Mouse (Mus musculus) embryonic facial prominence, embryonic 15.5 days (tissue): ENCODE data around the gene A130010J15Rik. TPM values are rescaled to one million over a fixed set of nuclear protein-coding genes. Genes with fewer than 3 reads are reported as not detected.

ENCODE experiments used
- ATAC-seq: fragments of 200-750 bp; cut with Nextera tagmentation; 2 replicates; pipeline ENCODE4 v1.8.0; 2017; ENCODE audit warnings: low read depth, moderate TSS enrichment; ENCODE audit not compliant: insufficient number of reproducible peaks, low FRiP score, low TSS enrichment
- H3K27ac ChIP-seq: fragments of 300-500 bp; sonication (generic); replicated peaks from 2 replicates; pipeline ENCODE4 v1.5.1; 2015; ENCODE audit warnings: mild to moderate bottlenecking, inconsistent platforms
- H3K27me3 ChIP-seq: fragments of 300-500 bp; sonication (generic); 2 replicates; pipeline ENCODE4 v1.6.1; 2015; ENCODE audit warnings: inconsistent platforms
- H3K36me3 ChIP-seq: fragments of 300-500 bp; sonication (generic); 2 replicates; pipeline ENCODE4 v1.6.1; 2015; ENCODE audit warnings: mild to moderate bottlenecking, inconsistent platforms
- H3K4me1 ChIP-seq: fragments of 300-500 bp; sonication (generic); 2 replicates; pipeline ENCODE4 v1.6.1; 2015; ENCODE audit warnings: inconsistent platforms
- H3K4me2 ChIP-seq: fragments of 300-500 bp; sonication (generic); replicated peaks from 2 replicates; pipeline ENCODE4 v1.6.1; 2015; ENCODE audit warnings: mild to moderate bottlenecking, inconsistent platforms
- H3K4me3 ChIP-seq: fragments of 300-500 bp; sonication (generic); replicated peaks from 2 replicates; pipeline ENCODE4 v1.5.1; 2015; ENCODE audit warnings: mild to moderate bottlenecking, inconsistent platforms
- H3K9ac ChIP-seq: fragments of 300-500 bp; sonication (generic); 2 replicates; pipeline ENCODE4 v1.6.1; 2015; ENCODE audit warnings: inconsistent platforms
- H3K9me3 ChIP-seq: fragments of 300-500 bp; sonication (generic); replicated peaks from 2 replicates; pipeline ENCODE4 v1.6.1; 2016; ENCODE audit warnings: inconsistent platforms
- WGBS: fragments of 180-500 bp; shearing (Covaris S2); methylation state at CpG from one replicate; pipeline ENCODE4 v1.1.7; 2015; 5-methylcytosine and 5-hydroxymethylcytosine counted together
- polyA plus RNA-seq: library from polyadenylated mRNA; unstranded; fragments of >200 nt; fragmentation: Nextera tagmentation; extraction: Ambion mirVana; gene quantifications from 2 replicates; pipeline ENCODE4 v1.2.1, GENCODE M21; 2015

Gene A130010J15Rik
- polyA plus RNA-seq, 1 experiment from 2014 or later, result 15.9 TPM

- WGBS, result 67% methylated on average over 6 of the region's 6 CpGs
- Histone ChIP-seq H3K27ac (peak overlapping the region; percentile 94), H3K36me3 (no peaks in the 10 kb centered on the region), H3K4me3 (no peak overlapping the region), H3K9ac (no peak overlapping the region), H3K4me1 (peaks cover 43% of the 10 kb centered on the region), H3K4me2 (no peak overlapping the region), H3K27me3 (no peaks in the 10 kb centered on the region), H3K9me3 (no peaks in the 10 kb centered on the region)
- no peak for ATAC-seq
These were observed 20.4 kb downstream of the A130010J15Rik start for GRCm38 (mm10) chr1:193188257-193188656.

DNA sequence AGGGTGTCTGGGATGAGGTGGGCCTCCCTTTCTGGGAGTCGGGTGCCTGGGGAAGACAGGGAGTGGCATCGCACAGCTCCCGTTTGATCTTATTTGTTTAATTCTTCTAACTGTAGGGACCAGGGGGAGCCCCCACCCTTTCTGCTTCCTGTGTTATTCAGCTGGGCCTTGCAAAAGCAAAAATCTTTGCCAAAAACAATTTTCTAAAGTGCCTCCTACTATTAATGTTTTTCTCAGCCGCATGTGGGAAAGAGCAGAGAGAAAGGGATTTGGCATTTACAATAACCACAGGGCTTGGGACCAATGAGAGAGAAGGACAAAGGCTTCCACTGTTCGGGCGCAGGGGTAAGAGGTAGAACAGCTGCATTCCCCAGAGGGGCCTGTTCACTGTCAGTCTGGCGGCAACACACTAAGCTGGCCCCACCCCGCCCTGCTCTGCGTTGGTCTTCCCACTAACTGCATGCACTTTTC, 21.3 kb downstream of the A130010J15Rik start:
- Histone ChIP-seq H3K27ac (peak overlapping the region; percentile 94), H3K9ac (no peak overlapping the region), H3K4me2 (peak overlapping the region; percentile 17; the same call in 1 of the 2 replicates), H3K4me3 (no peak overlapping the region), H3K4me1 (peaks cover 43% of the 10 kb centered on the region), H3K36me3 (no peaks in the 10 kb centered on the region), H3K9me3 (no peaks in the 10 kb centered on the region), H3K27me3 (no peaks in the 10 kb centered on the region)
- 7% methylated on average over 9 of the region's 9 CpGs for WGBS
- peak; percentile 95 for ATAC-seq

DNA sequence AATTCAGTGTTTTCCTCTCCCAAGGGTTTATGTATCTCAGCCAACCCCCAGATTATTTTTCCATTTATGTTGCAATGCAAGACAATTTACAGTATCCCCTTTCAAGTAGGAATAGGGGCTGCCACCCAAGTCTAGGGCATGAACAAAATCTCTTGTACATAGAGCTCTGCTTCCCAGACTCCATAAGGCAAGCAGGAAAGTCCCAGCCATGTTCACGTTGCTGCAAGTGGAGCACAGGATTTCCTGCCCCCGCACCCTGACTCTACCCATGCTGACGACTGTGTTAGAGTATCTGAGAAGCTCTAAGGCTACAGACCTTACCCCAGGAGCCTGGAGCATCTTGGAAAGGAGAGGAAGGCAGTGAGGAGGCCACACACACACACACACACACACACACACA, 21.9 kb downstream of the A130010J15Rik start:
- Histone ChIP-seq H3K36me3 (no peaks in the 10 kb centered on the region), H3K27me3 (no peaks in the 10 kb centered on the region), H3K4me2 (0 out of 2 replicates have a peak overlapping the region, but pooled peaks have one; percentile 17), H3K9ac (no peak overlapping the region), H3K27ac (peak overlapping the region; percentile 94), H3K4me3 (no peak overlapping the region), H3K9me3 (no peaks in the 10 kb centered on the region), H3K4me1 (peaks cover 39% of the 10 kb centered on the region)
- peak; percentile 41 for ATAC-seq
- 15% methylated on average over 3 of the region's 3 CpGs for WGBS

GRCm38 (mm10) chr1:193191675-193192283, 23.9 kb downstream of the A130010J15Rik start:
- H3K4me1 ChIP-seq, result peaks cover 36% of the 10 kb centered on the region
- no peak overlapping the region for H3K9ac ChIP-seq
- no peaks in the 10 kb centered on the region for H3K36me3 ChIP-seq
- WGBS, result 75% methylated on average over 7 of the region's 7 CpGs
- H3K27me3 ChIP-seq, result no peaks in the 10 kb centered on the region
- H3K4me3 ChIP-seq, result no peak overlapping the region
- H3K27ac ChIP-seq, result peak overlapping the region; percentile 58; the same call in 1 of the 2 replicates
- no peak overlapping the region for H3K4me2 ChIP-seq
- no peaks in the 10 kb centered on the region for H3K9me3 ChIP-seq
- no peak for ATAC-seq

DNA sequence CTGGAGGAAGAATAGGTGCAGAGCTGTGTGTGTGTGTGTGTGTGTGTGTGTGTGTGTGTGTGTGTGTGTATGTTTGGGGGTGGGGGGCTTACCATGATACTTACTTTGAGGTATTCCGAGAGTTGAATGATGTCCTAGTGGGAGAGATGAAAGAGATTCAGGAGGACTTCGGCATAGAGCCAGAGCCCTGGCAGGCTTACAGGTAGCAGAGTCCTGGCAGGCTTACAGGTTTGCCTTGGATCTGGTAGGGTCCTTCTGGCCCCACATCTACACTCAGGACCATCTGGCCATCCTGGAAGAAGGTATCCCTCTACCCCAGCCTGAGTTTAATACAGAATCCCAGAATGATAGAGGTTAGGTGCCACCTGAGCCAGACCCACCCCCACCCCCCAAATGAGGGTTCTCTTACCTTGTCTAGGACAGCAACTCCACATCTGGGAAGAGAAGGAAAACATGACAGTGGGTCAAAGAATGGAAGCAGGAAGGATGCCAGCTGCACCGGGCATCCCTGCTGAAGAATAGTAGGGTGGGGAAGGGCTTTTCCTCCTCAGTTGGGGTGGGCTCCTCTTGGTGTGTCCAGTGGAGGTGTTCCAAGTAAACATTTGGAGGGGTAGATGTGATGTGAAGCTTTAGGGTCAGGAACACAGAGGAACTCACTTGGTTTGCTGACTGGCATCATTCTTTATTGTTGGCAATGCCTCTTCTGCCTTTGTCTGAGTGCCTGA, 26.7 kb downstream of the A130010J15Rik start:
- Histone ChIP-seq H3K4me3 (no peak overlapping the region), H3K9ac (no peak overlapping the region), H3K9me3 (no peaks in the 10 kb centered on the region), H3K27me3 (no peaks in the 10 kb centered on the region), H3K27ac (no peak overlapping the region), H3K36me3 (no peaks in the 10 kb centered on the region), H3K4me2 (no peak overlapping the region), H3K4me1 (peaks cover 21% of the 10 kb centered on the region)
- WGBS, result 75% methylated on average over 3 of the region's 3 CpGs
- ATAC-seq, result no peak

- H3K4me1 ChIP-seq, result peaks cover 14% of the 10 kb centered on the region
- no peaks in the 10 kb centered on the region for H3K36me3 ChIP-seq
- H3K4me3 ChIP-seq, result no peak overlapping the region
- no peak overlapping the region for H3K9ac ChIP-seq
- WGBS, result 65% methylated on average over 3 of the region's 3 CpGs
- no peaks in the 10 kb centered on the region for H3K27me3 ChIP-seq
- H3K27ac ChIP-seq, result no peak overlapping the region
- no peaks in the 10 kb centered on the region for H3K9me3 ChIP-seq
- ATAC-seq, result no peak
- no peak overlapping the region for H3K4me2 ChIP-seq
These were observed 27.4 kb downstream of the A130010J15Rik start for GRCm38 (mm10) chr1:193195169-193195810.

GRCm38 (mm10) chr1:193197494-193198205, 29.8 kb downstream of the A130010J15Rik start:
- H3K4me3 ChIP-seq, result no peak overlapping the region
- H3K9me3 ChIP-seq, result no peaks in the 10 kb centered on the region
- H3K27ac ChIP-seq, result no peak overlapping the region
- no peak overlapping the region for H3K9ac ChIP-seq
- no peaks in the 10 kb centered on the region for H3K4me1 ChIP-seq
- no peaks in the 10 kb centered on the region for H3K36me3 ChIP-seq
- ATAC-seq, result peak; percentile 21; the same call in 1 of the 2 replicates
- 80% methylated on average over 18 of the region's 18 CpGs for WGBS
- no peaks in the 10 kb centered on the region for H3K27me3 ChIP-seq
- no peak overlapping the region for H3K4me2 ChIP-seq

DNA sequence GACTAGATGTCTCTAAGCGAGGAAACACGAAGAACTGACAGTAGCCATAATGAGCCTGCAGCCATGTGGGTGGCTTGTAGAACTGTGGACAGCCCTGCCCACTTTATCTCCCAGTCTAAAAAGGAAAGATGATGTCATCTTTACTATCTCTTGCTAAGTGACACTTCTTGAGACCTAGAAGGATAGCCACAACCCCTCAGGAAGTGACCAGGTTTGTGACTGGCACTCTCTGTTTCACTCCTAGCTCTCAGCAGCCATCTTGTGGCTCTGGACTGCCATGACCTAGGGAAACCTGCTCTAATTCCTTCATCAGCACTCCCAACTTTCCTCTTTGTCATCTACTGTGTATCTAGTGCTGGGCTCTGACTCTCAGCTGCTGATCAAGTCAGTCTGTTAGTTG, 30.5 kb downstream of the A130010J15Rik start:
- H3K4me1 ChIP-seq, result no peaks in the 10 kb centered on the region
- H3K4me3 ChIP-seq, result no peak overlapping the region
- H3K27ac ChIP-seq, result no peak overlapping the region
- no peaks in the 10 kb centered on the region for H3K9me3 ChIP-seq
- no peak overlapping the region for H3K4me2 ChIP-seq
- ATAC-seq, result no peak
- no peak overlapping the region for H3K9ac ChIP-seq
- no peaks in the 10 kb centered on the region for H3K27me3 ChIP-seq
- 85% methylated on average over 2 of the region's 2 CpGs for WGBS
- H3K36me3 ChIP-seq, result no peaks in the 10 kb centered on the region

GRCm38 (mm10) chr1:193200640-193201382, 33.0 kb downstream of the A130010J15Rik start:
- Histone ChIP-seq H3K27ac (no peak overlapping the region), H3K4me3 (no peak overlapping the region), H3K4me1 (no peaks in the 10 kb centered on the region), H3K9me3 (no peaks in the 10 kb centered on the region), H3K27me3 (no peaks in the 10 kb centered on the region), H3K36me3 (no peaks in the 10 kb centered on the region), H3K4me2 (no peak overlapping the region), H3K9ac (no peak overlapping the region)
- 82% methylated on average over 8 of the region's 8 CpGs for WGBS
- ATAC-seq, result no peak

DNA sequence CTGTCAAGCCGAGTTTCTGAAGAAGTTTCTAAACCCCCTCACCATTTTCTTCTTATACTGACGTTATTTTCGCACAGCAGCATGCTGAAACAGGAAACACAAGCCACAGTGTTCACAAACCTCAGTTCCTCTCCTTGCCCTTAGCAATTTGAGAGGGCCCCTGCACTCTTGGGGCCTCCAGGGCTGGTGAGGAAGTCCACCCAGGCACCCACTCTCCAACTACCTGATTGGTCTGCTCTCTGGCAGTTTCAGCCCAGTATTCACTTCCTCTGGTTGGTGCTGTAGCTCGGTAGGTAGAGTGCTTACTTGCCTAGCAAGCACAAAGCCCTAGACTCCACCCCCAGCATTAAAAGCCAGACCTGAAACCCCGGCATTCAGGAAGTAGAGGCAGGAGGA, 33.5 kb downstream of the A130010J15Rik start, which contains the start of gene Traf3ip3:
TSS of gene Traf3ip3 (minus strand) at position 321 of the 396 bp plus-strand sequence.
- 47% methylated on average over 5 of the region's 5 CpGs for WGBS
- Histone ChIP-seq H3K27ac (no peak within 1 kb of the TSS), H3K4me2 (no peak within 1 kb of the TSS), H3K4me3 (no peak within 1 kb of the TSS), H3K9ac (no peak within 1 kb of the TSS), H3K4me1 (no peaks in the 10 kb centered on the region), H3K9me3 (no peaks in the 10 kb centered on the region), H3K36me3 (no peaks in the 10 kb centered on the region), H3K27me3 (no peaks in the 10 kb centered on the region)
- ATAC-seq, result no peak
